Mouse (Mus musculus): ENCODE results near the gene Dync1h1. TPM values are rescaled to one million over a fixed set of nuclear protein-coding genes. Genes with fewer than 3 reads are reported as not detected.

Dync1h1 gene
- polyA plus RNA-seq, 1 experiment from 2014 or later, result 8.3 TPM

- no peak for TF ChIP-seq EP300 (IDR thresholded peaks at IDR 0.05; ENCODE audit: low read depth)
- no peak for TF ChIP-seq CTCF (IDR thresholded peaks at IDR 0.05; ENCODE audit: low read depth)
- Histone ChIP-seq H3K9me3 (ENCODE audit: low read length) (no peaks in the 10 kb centered on the region), H3K27ac (ENCODE audit: low read depth) (no peak overlapping the region), H3K4me1 (ENCODE audit: insufficient read depth) (no peaks in the 10 kb centered on the region), H3K36me3 (replicated peaks; ENCODE audit: insufficient read depth, low read length) (peaks cover 27% of the 10 kb centered on the region), H3K4me3 (ENCODE audit: low read depth, low read length) (no peak overlapping the region), H3K27me3 (ENCODE audit: insufficient read depth, low read length) (no peaks in the 10 kb centered on the region), H3K4me2 (ENCODE audit: low read depth, low read length) (no peak overlapping the region), H3K9ac (replicated peaks) (no peak overlapping the region)
- DNase-seq (no peak), ATAC-seq (no peak)
- WGBS (ENCODE audit: insufficient replicate concordance), result 80% methylated on average over 4 of the region's 4 CpGs
These were observed 25.3 kb upstream of the Dync1h1 start for GRCm38 (mm10) chr12:110575926-110576325.

GRCm38 (mm10) chr12:110578333-110578732, 22.9 kb upstream of the Dync1h1 start:
- ATAC-seq (no peak), DNase-seq (no peak)
- H3K36me3 ChIP-seq (replicated peaks; ENCODE audit: insufficient read depth, low read length), result peaks cover 8% of the 10 kb centered on the region; the same call in 1 of the 2 replicates
- H3K4me1 ChIP-seq (ENCODE audit: insufficient read depth), result no peaks in the 10 kb centered on the region
- H3K4me2 ChIP-seq (ENCODE audit: low read depth, low read length), result no peak overlapping the region
- no peak overlapping the region for H3K9ac ChIP-seq (replicated peaks)
- H3K9me3 ChIP-seq (ENCODE audit: low read length), result no peaks in the 10 kb centered on the region
- no peak overlapping the region for H3K27ac ChIP-seq (ENCODE audit: low read depth)
- WGBS (ENCODE audit: insufficient replicate concordance), result 81% methylated on average over 9 of the region's 9 CpGs
- no peak overlapping the region for H3K4me3 ChIP-seq (ENCODE audit: low read depth, low read length)
- no peaks in the 10 kb centered on the region for H3K27me3 ChIP-seq (ENCODE audit: insufficient read depth, low read length)
- TF ChIP-seq EP300 (IDR thresholded peaks at IDR 0.05; ENCODE audit: low read depth) (no peak), CTCF (IDR thresholded peaks at IDR 0.05; ENCODE audit: low read depth) (no peak)

- no peaks in the 10 kb centered on the region for H3K27me3 ChIP-seq (ENCODE audit: insufficient read depth, low read length)
- H3K36me3 ChIP-seq (replicated peaks; ENCODE audit: insufficient read depth, low read length), result no peaks in the 10 kb centered on the region
- H3K4me1 ChIP-seq (ENCODE audit: insufficient read depth), result peaks cover 15% of the 10 kb centered on the region
- H3K4me2 ChIP-seq (ENCODE audit: low read depth, low read length), result no peak overlapping the region
- H3K4me3 ChIP-seq (ENCODE audit: low read depth, low read length), result no peak overlapping the region
- H3K27ac ChIP-seq (ENCODE audit: low read depth), result no peak overlapping the region
- H3K9me3 ChIP-seq (ENCODE audit: low read length), result no peaks in the 10 kb centered on the region
- DNase-seq (no peak), ATAC-seq (no peak)
- no peak overlapping the region for H3K9ac ChIP-seq (replicated peaks)
- TF ChIP-seq CTCF (IDR thresholded peaks at IDR 0.05; ENCODE audit: low read depth) (no peak), EP300 (IDR thresholded peaks at IDR 0.05; ENCODE audit: low read depth) (no peak)
- 47% methylated on average over 6 of the region's 6 CpGs for WGBS (ENCODE audit: insufficient replicate concordance)
These were observed 12.6 kb upstream of the Dync1h1 start for GRCm38 (mm10) chr12:110588622-110589021.

GRCm38 (mm10) chr12:110590804-110591259, 10.4 kb upstream of the Dync1h1 start:
- DNase-seq, result no peak
- peaks cover 15% of the 10 kb centered on the region for H3K4me1 ChIP-seq (ENCODE audit: insufficient read depth)
- peak; percentile 14 for ATAC-seq

GRCm38 (mm10) chr12:110591260-110591883, 9.9 kb upstream of the Dync1h1 start:
- peak; percentile 97 for DNase-seq
- peak overlapping the region; percentile 83 for H3K9ac ChIP-seq (replicated peaks)
- H3K4me1 ChIP-seq (ENCODE audit: insufficient read depth), result peaks cover 15% of the 10 kb centered on the region
- peak overlapping the region; percentile 90 for H3K4me2 ChIP-seq (ENCODE audit: low read depth, low read length)
- ATAC-seq, result peak; percentile 95
- under 1% methylated on average over 56 of the region's 56 CpGs for WGBS (ENCODE audit: insufficient replicate concordance)
- H3K27ac ChIP-seq (ENCODE audit: low read depth), result peak overlapping the region; percentile 92
- TF ChIP-seq CTCF (IDR thresholded peaks at IDR 0.05; ENCODE audit: low read depth), result peak; percentile 14; the same call in 1 of the 2 replicates
- TF ChIP-seq EP300 (IDR thresholded peaks at IDR 0.05; ENCODE audit: low read depth), result peak; percentile 92
- H3K9me3 ChIP-seq (ENCODE audit: low read length), result no peaks in the 10 kb centered on the region
- no peaks in the 10 kb centered on the region for H3K36me3 ChIP-seq (replicated peaks; ENCODE audit: insufficient read depth, low read length)
- H3K27me3 ChIP-seq (ENCODE audit: insufficient read depth, low read length), result no peaks in the 10 kb centered on the region
- H3K4me3 ChIP-seq (ENCODE audit: low read depth, low read length), result peak overlapping the region; percentile 78

More at GRCm38 (mm10) chr12:110590804-110591259, 10.4 kb upstream of the Dync1h1 start:
- H3K27ac ChIP-seq (ENCODE audit: low read depth), result peak overlapping the region; percentile 92
- TF ChIP-seq CTCF (IDR thresholded peaks at IDR 0.05; ENCODE audit: low read depth) (no peak), EP300 (IDR thresholded peaks at IDR 0.05; ENCODE audit: low read depth) (no peak)
- no peaks in the 10 kb centered on the region for H3K36me3 ChIP-seq (replicated peaks; ENCODE audit: insufficient read depth, low read length)
- no peaks in the 10 kb centered on the region for H3K27me3 ChIP-seq (ENCODE audit: insufficient read depth, low read length)
- under 1% methylated on average over 15 of the region's 15 CpGs for WGBS (ENCODE audit: insufficient replicate concordance)
- H3K9ac ChIP-seq (replicated peaks), result peak overlapping the region; percentile 83
- peak overlapping the region; percentile 78 for H3K4me3 ChIP-seq (ENCODE audit: low read depth, low read length)
- no peaks in the 10 kb centered on the region for H3K9me3 ChIP-seq (ENCODE audit: low read length)
- peak overlapping the region; percentile 90 for H3K4me2 ChIP-seq (ENCODE audit: low read depth, low read length)

- H3K4me2 ChIP-seq (ENCODE audit: low read depth, low read length), result no peak overlapping the region
- H3K27ac ChIP-seq (ENCODE audit: low read depth), result no peak overlapping the region
- no peak overlapping the region for H3K9ac ChIP-seq (replicated peaks)
- H3K9me3 ChIP-seq (ENCODE audit: low read length), result no peaks in the 10 kb centered on the region
- TF ChIP-seq EP300 (IDR thresholded peaks at IDR 0.05; ENCODE audit: low read depth) (no peak), CTCF (IDR thresholded peaks at IDR 0.05; ENCODE audit: low read depth) (peak; percentile 77)
- H3K27me3 ChIP-seq (ENCODE audit: insufficient read depth, low read length), result no peaks in the 10 kb centered on the region
- DNase-seq (peak; percentile 78), ATAC-seq (no peak)
- 7% methylated on average over 7 of the region's 7 CpGs for WGBS (ENCODE audit: insufficient replicate concordance)
- H3K4me1 ChIP-seq (ENCODE audit: insufficient read depth), result peaks cover 23% of the 10 kb centered on the region
- H3K36me3 ChIP-seq (replicated peaks; ENCODE audit: insufficient read depth, low read length), result no peaks in the 10 kb centered on the region
- H3K4me3 ChIP-seq (ENCODE audit: low read depth, low read length), result no peak overlapping the region
These were observed 2.7 kb upstream of the Dync1h1 start for GRCm38 (mm10) chr12:110598527-110598926.

Measured in liver, postnatal 0 days (tissue).